Mouse (Mus musculus): ENCODE measurements at regions not wholly inside any gene's neighbourhood (a gene's known extent, or its start where the extent isn't known, plus 50 kb on each side); places are given as distances from the start of the nearest gene placed in this dataset.

DNA sequence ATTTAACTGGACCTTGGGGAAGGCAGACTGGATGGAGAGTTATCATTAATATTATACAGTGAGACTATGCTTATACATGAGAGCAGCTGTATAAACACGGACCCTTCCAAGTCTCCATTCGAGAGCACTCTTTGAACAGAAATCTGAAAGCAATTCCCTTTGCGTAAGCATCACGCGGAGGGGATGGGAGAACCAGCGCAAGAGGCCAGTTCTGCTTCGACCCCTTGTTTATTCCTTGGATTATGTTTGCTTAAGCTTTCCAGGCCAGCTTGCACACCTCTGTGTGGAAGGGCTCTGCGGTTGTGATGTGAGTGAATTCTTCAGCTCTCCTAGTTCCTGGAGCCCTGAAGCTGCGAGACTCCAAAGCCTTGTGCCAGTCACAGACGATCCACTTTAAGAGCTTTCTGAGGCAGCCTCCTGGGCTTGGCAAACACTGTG lies 109.2 kb upstream of the Fbxo11 start:
- DNase-seq, result peak; percentile 15

DNA sequence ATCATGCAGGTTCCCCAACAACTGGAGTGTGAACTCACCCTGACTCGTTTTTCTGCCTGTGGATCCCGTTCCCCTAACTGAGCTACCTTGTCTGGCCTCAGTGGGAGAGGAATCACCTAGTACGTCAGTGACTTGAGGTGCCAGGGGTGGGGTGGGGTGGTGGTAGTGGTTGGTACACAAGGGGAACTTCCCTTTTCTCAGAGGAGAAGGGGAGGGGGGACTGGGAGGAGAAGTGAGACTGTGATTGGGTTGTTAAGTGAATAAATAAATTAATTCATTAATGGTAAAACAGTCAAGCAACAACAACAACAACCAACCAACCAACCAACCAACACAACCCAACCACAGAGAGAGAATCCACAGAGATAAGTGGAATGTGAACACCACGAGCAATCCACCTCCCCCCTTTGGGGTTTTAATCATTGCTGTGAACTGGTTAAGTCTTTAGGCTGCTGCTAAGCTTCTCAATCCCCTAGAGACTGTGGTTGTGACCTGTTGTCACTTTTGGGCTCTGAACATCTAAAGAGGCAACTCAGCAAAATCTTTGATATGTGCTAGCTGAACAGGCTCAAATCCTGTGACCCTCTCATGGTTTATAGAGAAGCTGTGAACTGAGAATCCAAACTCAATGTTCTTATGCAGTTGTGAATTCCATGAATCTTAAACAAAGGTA lies 111.0 kb upstream of the Fbxo11 start:
- DNase-seq, result no peak

DNA sequence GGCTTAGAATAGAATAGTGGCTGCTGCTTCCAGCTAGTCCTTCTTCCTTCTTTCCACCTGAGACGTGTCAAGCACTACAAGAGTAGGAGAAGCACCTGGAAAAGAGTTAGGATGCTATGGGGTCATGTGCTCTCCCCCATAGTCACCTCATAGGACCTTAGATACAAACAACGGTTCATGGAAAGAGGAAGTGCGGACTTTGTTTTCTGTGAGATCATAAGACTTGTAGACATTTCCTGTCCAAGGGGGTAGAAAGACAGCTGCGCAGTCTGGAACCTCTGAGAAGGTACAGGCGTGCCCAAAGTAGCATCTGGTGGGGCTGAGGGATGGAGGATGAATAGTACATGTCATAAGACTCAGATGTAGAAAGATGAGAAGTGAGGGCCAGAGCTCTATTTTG lies 125.6 kb upstream of the Fbxo11 start:
- DNase-seq, result no peak

DNA sequence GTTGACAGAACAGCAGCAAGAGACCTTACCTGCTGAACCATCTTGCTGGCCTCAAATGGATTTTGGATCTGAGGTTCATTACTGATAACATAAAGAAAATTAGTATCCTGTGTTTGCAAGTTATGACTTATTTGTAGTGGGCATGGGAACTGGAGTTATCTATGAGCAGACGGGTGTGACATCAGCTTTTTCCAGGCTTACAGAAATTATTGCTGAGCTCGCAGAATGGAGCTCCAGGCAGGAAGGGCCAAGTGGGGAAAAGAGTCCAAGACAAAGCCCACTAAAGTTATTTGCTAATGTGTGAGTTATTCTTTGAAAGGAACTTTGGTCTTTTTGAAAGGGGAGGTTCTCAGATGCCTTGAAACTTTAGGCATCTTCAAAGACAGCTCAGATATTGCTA lies 126.4 kb upstream of the Fbxo11 start:
- DNase-seq, result no peak

DNA sequence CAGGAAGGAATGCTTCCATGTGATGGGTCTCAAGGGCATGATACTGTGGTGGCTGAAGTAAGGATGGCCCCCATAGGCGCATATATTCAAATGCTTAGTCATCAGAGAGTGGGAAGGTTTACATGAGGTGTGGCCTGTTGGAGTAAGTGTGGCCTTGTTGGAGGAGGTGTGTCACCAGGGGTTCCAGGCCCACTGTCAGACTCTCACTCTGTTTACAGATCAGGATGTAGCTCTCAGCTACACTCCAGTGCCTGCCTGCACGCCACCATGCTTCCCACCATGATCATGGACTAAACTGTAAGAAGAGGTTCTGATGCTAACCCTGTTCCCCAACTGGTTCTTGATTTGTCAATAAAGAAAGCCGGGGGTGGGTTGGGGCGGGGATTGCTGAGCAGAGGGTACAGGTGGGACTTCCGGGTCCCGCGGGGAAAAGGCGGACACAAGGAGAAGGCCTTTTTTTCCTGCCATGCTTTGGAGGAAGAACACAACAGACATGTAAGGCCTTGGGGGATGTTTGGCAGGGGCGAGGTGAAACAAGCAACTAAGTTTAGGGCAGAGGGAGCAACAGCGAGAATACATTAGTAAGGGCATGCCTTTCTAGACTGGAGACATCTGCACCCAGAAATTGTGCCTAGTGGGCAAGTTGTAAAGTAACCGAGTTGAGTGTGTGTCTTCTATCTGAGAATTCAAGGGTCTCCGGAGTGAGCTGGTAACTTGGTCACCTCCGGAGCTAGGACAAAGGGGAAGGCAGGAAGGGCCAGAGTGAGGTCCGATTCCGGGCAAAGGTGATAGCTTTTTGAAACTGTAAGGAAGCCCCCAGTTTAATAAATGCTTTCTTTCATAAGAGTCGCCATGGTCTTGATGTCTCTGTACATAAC lies 127.1 kb upstream of the Fbxo11 start:
- no peak for DNase-seq

DNA sequence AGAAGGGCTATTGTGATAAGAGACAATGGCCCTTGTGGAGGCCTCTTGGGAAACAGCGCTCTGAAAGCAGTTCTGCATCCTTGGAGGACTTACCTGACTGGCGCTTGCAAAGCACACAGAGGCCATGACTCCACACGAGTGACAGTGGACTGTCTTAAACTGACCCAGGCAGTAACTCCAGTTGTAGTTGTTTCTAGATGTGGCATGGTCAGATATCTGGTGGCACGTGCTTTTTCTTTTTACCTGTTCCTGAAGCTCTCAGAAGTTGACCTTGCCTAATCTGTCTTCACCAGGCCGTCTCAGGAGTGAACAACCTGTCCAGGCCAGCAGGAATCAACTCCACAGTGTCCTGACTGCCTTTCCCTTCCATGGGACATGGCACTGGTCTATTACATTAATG lies 129.6 kb upstream of the Fbxo11 start:
- no peak for DNase-seq

DNA sequence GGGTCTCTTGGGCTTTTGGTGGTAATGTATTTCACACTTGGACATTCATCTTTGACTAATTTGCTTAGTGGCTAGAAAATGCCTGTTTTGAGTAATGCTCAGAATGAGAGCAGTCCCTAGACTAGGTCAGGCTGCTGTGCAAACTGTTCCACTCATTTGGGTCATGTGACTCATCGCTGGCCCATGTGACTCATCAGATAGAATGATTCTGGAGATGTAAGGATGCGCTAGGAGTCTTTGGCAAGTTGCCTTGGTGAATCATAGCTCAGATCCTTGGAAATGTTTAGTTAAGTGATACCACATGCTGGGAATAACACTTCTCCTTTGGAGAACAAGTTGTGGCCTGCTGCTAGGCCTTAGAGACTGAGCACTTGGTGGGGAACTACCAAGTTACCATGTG lies 130.2 kb upstream of the Fbxo11 start:
- no peak for DNase-seq

DNA sequence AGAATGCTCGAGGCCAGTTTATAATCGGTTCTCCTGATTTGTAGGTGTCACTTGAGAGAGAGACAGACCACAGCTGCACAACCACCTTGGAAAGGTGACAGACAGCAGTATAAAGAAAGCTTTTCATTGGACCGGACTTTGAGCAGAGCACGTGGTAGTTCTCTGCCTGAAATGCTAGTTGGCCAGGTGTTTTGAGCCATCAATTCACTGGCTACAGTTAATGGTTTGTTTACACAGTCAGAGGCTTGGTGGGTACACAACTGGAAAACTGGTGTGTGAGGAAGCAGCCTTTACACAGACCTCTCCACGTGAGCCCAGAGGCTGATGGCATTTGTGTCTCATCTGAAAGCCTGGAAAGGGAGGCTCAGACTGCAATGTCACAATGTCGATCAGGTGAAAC lies 130.8 kb upstream of the Fbxo11 start:
- no peak for DNase-seq

DNA sequence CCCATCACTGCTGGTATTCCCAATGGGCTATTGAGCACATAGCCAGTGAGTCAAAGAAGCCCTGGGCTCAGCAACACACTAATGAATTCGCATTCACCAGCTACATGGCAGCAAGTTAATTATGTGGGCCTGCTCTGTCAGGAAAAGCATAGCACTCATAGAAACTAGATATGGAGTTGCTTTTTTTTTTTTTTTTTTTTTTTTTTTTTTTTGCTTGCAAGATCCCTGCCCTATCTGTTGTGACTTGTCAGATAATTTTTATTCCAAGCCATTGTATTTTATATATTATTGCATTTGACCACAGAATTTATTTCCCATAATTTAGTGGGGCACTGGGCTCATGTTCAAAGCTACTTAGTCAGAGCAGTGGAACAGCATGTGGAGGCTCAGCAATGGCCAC lies 131.2 kb upstream of the Fbxo11 start:
- DNase-seq, result no peak

DNA sequence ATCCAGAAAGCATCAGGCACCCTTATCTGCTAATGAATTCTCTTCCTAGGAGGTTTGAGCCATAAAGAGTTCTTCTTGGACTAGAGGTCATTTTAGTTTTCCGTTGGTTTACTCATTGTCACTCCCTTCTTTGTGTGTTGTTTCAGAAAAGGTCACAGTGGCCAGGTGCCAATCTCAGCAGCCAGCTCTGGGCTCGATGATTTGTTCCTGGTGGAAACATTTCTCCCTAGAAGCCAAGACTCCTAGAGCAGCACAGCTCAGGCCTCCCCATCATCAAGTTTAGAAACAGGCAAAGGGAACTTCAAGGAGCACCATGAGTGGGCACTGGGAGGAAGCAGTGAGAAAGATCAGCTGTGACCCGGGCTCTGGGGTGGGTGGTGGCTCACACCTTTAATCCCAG lies 132.3 kb upstream of the Fbxo11 start:
- no peak for DNase-seq

DNA sequence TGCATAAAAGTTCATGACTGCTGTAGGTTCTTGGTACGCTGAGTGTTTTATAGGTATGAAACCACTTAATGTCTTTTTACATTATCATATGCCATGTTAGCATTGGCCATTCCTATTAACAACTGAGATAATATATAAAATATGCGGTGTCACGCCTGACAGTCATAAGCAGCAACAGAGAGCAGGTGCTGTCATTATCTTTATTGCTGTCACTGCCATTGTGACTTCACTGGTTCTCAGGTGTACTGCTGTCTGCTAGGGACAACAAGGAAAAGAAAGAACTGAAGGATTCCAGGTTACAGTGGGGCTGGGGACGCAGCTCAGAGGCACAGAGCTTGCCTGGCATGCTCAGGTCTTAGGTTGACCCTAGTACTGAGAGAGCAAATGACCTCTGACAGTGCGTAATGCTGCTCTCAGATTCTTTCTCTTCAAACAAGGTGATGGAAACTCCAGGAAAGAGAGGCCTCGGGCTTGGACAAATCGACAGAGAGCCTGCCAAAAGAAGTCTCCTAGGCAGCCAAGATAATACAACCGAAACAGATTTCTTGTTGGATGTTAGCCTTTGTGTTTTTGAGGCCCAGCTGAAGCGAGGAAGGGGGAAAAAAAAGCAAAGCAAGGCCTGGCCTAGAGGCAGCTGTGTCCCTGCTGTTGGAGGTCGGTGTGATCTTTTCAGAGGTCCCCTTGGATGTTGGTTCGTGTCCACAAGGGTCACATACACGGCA lies 136.3 kb upstream of the Fbxo11 start:
- no peak for DNase-seq

DNA sequence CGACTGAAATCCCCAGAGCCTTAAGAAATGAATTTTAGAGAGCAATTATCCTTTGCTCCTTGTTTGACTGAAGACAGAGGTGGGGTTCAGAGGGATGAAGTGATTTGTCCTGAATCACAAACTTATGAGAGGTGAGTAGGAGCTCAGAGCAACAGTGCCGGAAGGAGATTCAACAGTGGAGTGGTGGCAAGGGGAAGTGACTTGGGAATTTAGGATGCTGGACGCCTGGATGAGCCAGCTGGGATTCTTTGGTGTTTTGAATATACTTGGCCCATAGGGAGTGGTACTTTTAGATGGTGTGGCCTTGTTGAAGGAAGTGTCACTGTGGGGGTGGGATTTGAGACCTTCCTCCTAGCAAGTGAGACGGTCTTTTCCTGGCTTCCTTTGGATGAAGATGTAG lies 137.1 kb upstream of the Fbxo11 start:
- no peak for DNase-seq

DNA sequence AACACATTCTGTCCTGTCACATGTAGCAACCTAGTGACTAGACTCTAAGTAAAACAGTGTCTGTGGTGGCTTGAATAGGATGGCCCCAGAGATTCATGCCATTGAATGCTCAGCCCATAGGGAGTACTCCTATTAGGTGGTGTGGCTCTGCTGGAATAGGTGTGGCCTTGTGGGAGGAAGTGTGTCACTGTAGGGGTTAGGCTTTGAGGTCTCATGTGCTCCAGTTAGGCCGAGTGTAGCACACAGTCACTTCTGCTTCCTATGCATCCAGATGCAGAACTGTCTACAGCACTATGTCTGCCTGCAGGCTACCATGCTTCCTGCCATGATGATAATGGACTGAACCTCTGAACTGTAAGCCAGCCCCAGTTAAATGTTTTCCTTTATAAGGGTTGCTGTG lies 144.5 kb upstream of the Fbxo11 start:
- no peak for DNase-seq

DNA sequence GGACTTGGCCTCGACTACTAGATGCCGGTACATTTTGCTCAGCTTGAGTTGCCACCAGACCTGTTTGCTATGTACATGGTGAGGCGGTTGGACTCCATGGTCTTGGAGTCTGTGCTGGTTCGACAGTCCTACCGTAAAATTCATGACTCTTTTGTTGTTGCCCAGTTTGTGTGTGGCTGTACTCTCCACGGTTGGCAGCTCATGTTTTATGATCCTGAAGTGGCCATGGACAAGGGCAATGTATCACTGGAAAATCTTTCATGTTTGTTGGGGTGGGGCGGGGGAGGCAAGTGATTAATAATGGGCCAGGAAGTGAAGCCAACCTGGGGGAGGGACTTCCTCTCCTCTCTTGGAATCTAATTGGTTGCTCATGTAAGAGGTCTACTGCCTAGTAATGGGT lies 147.0 kb upstream of the Fbxo11 start:
- no peak for DNase-seq

DNA sequence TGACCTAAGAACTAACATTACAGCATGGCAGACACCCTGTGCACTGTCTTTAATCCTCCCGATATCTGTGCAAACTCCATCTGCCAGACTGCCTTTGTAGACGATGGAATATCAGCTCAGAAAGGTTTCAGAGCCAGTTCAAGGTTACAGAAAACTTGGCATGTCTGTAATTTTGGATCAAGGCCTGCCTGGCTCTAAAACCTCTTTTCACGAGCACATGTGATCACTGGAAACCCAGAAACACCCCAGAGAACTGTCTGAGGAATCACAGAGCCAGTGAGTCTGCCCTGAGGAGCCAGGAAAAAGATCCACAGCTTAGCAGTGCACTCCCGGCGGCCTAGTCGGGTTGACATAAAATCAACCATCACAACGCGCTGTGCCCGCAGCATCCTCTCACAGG lies 149.7 kb upstream of the Fbxo11 start:
- DNase-seq, result no peak

DNA sequence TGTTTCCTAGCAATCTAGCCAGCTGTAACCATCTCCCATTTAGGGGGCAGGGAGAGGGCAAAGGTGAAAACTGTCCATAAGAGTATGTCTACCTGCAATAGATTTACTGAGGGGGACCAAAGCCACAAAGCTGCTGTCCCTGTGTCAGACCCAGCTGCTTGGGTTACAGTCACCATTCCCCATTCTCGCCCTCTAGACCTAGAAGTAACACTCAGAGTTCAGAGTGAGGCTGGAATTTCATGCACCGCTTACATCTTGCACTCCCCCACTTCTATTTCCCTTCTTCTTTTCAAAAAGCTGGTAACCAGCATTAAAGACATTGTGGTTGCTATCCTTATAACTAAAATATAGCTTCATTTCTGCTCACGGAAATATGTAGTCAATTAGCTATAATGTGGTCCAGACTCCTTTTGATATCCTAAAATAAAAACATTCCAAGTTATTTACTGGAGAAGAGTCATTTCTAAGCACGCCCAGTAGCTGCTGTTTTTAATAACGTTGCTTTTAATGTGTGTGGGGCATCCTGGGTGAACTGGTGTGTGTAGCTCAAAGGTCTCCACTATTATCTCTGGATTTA lies 157.4 kb upstream of the Fbxo11 start:
- DNase-seq, result peak; percentile 19

DNA sequence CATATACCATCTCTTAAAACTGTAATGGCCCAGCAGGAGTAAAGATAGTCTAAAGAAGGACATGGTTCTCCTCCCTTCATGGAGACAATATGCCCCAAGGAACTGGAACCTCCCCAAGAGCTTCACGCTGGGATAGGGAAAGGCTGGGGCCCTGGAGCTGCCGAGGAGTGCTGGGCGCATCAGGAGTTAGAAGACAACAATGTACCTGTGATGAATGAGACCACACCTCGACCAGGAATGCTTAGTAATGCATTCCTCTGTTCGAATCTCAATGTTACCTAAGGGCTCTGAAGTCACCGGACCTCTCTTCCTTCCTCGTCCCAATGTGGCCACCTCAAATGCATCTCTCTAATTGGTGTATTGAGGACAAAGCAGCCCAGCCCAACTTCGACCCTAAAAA lies 175.4 kb upstream of the Fbxo11 start:
- no peak for DNase-seq

DNA sequence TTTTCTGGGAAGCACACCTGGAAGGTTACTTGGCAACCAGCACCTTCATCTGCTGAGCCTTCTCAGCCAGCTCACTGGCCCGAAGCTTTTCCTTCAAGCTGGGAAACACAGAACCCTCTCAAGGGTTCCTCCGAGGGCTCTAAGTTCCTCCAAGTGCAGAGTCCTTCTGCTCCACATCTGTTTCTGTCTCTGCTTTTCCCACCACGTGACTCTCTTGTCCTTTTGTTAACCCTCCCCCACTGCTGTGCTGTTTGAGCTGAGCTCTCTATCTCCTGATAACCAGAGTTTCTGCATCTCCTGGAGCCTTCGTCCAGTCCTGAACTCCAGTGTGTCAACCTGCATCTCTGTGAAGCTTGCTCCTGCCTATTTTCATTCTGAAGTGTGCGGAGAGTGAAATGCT lies 183.5 kb upstream of the Fbxo11 start:
- no peak for DNase-seq

DNA sequence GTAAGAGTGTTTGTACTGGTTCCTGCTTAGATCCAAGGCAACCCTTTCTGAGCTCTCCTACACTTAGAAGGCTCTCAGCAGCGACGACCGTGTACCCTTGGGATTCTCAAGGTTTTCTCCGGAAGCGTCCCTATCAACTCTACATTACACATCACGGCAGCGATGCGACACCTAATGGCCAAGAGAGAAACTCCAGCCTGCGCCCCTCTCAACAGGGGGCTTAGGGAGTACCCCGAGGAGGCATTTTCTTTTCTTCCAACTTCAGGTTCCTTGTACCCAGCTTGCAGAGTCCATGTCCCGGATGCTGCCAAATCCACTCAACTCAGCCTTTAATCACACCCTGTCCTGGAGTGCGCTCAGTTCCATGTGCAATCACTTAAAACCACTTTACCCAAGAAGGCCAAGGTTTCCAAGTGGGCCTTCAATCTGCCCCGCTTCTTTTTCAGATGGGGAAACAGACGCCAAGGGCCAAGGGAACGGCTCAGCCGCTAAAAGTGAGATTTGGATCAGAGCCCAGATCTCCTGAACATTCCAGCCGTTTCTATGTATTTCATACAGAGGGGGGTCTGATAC lies 186.9 kb upstream of the Fbxo11 start:
- DNase-seq, result peak; percentile 86

DNA sequence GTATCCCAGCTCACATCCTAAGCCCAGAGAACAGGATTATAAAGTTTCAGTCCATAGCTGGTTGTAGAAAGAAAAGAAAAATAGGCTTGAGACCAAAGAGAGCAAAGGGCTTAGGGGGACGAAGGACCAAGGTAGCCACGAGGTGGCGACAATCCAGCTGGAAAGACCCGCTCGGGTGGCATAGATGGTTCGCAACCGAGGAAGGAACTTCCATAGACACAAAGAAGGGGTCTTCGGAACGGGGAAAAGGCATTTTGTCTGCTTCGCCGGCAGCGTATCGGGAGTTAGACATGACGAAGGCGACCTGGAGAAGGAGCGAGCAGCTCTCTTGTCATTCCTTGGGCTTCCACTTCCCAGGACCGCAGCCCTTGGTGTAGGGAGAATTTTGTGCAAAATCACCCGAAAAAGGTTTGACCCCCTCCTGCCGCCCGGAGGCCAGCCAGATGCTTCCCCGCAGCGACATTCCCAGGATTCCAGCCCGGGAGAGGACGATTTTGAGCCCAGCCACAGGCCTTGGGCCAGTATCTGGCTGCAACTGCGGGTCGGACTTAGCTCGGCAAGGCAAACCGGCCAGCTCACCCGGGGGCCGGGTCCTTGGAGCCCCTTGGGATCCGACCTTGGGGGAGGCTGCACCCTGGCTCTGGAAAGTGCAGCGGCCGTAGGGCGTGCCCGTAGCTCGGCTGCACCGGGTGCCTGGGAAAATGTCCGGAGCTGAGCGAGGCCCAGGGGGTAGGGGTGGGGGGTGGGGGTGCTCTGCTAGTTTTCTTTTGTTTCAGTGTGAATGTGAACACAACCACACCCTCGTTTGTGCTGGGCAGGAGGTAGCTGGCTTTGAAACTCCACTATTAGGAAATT lies 184.5 kb upstream of the Foxn2 start:
- DNase-seq, result peak; percentile 93

DNA sequence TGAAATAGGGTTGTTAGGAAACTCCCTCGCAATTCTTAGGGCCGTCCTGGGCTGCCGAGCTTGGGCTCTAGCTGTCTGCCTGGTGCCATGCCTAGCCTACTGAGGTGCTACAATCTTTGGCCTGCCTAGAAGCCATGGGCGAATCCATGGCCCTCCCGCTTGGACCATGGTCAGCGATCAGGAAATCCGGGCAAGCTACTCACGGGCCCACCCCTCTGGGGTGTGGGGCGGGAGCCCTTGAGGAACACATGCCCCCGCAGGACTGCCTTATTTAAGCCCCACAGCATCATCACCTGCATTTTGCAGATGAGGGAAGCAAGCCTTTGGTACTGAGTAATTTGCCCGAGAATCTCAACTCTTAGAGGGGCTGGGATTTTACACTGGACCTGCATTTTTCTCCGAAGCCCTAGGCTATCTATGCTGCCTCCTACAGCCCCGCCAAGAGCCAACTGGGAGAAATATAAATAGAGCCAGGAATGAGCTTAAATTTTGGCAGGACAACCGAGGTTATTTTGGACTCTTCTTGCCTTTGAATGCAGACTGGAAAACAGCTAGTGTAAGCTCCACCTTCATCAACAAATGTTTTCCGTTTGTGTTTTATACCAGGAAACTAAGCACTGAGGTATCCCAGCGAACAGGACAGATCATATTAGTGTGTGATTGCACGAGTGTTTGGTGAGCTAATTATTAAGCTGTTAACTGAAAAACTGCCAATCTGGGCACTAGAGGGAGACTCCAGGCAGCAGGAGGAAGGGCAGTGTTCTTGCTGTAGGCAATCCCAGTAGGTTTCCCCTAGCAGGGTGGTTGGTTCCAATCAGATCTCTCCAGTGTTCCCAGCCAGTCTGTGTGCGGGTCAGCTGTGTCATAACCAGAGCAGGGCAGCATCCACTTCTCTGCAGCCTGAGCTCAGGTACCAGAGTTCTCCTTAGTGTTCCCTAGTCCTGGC lies 183.6 kb upstream of the Foxn2 start:
- peak; percentile 79 for DNase-seq
